Mouse (Mus musculus) CD8-positive naive resting alpha-beta T cell, adult 2 months (primary cell): ENCODE results near the gene Olfr1395.
A peak's percentile ranks its signal among the peaks of the same experiment; 100 is the strongest.

Source experiments
- DNase-seq, 2 experiments: peaks; one replicate each; pipeline ENCODE4 v3.0.0; 2022; ENCODE audit warnings: low read depth in 2 of 2, low spot score in 2 of 2

The Olfr1395 gene

GRCm38 (mm10) chr11:49141974-49142373 is at the start of gene Olfr1395:
Gene Olfr1395, plus strand, starts transcription at chr11:49142274.
- DNase-seq = no peak

DNA sequence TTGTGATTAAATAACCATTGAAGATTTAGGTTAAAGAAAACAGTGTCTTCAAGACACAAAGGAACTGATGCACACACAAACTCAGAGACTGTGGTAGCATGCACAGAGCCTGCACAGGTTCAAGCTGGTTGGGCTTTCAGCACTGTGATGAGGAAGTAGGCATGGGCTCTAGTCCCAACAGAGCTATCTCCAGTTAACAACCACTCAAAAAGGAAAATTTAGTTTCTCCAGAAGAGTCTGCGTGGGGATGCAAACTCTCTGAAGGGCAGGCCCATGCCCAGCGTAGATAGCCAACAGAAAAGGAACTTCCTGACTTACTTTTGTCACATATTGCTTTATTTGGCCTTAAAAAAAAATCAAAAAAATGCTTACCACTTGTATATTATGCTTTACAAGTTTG is 49.3 kb upstream of the Olfr1395 start:
- no peak for DNase-seq

GRCm38 (mm10) chr11:49093861-49094660 is 48.0 kb upstream of the Olfr1395 start:
- DNase-seq = peak; percentile 55 to 61

DNA sequence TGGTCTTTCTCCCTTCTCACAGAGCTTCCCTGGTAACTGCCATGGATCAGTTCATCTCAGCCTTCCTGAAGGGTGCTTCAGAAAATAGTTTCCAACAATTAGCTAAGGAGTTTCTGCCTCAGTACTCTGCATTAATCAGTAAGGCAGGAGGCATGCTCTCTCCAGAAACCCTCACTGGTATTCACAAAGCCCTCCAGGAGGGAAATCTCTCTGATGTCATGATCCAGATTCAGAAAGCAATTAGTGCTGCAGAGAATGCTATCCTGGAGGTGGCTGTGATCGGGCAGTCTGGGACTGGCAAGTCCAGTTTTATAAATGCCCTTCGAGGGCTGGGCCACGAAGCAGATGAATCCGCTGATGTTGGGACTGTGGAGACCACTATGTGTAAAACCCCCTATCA is 46.7 kb upstream of the Olfr1395 start:
- no peak for DNase-seq

GRCm38 (mm10) chr11:49100409-49100808 is 41.7 kb upstream of the Olfr1395 start:
- DNase-seq = no peak

DNA sequence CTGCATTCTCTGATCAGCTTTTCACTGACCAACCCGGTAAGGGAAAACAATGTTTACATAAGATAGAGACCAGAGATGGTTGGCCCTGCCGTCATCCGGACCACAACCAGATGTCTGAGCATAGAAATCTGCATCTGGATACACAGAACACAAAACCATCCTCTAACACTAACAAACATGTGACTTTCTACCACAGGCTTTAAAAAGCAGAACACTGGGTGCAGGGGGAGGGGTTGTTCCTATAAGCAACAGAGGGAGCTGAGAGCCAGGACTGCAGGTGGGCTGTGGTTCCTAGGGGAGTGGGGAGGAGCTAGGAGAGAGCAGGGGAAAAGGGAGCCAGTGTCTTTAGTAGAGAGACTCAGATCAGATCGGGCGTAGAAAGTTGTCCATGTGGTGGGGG is 40.6 kb upstream of the Olfr1395 start:
- DNase-seq = peak; percentile 42 to 58

GRCm38 (mm10) chr11:49103047-49103693 is 38.9 kb upstream of the Olfr1395 start:
- peak; percentile 88 to 92 for DNase-seq

- no peak for DNase-seq
Measured at GRCm38 (mm10) chr11:49105752-49106151, 36.3 kb upstream of the Olfr1395 start.

GRCm38 (mm10) chr11:49107650-49108537 is 34.2 kb upstream of the Olfr1395 start:
- DNase-seq = no peak

- DNase-seq = peak; percentile 44 to 55
Measured at GRCm38 (mm10) chr11:49108833-49109232, 33.2 kb upstream of the Olfr1395 start.

DNA sequence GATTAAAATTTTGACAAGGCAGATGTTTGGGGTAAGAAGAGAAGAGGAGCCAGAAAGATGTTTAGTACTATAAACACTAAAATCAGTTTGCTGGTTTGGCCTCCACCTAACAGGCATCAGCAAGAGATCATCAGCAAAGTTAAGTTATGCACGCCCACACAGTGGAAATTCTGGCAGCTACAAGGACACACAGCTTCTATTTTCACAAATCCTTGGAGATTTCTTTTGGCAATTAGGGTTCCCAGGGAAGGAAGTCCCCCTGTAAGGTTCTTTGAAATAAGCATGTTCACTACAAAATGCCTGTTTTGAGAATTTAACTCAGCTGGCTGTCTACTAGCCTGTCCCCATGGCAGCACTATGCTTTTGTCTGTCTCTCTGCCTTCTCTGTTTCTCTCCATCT is 31.1 kb upstream of the Olfr1395 start:
- DNase-seq = no peak

GRCm38 (mm10) chr11:49112624-49113219 is 29.4 kb upstream of the Olfr1395 start:
- no peak for DNase-seq

- DNase-seq = no peak
Measured at GRCm38 (mm10) chr11:49114158-49114557, 27.9 kb upstream of the Olfr1395 start.

DNA sequence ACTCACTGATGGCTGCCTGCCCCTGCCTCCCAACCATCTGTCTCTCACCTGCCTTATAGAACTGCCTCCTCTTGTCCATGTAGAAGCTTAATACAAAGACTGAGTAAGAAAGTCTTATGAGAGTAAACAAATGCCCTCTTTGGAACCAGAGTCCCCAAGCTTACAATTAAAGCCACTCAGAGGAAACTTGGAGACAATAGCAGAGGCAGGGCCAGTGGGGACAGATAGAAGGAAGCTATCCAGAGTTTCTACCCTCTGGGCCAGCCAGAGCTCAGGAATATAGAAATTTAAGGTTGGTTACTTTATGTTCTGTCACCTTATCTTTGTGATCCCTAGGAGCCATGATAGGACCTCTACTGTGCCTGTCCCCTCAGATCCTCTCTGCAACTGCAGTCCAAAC is 27.3 kb upstream of the Olfr1395 start, which contains the start of gene Olfr1396:
Olfr1396 (minus strand) TSS at position 101 of the 400 bp plus-strand sequence.
- no peak for DNase-seq

DNA sequence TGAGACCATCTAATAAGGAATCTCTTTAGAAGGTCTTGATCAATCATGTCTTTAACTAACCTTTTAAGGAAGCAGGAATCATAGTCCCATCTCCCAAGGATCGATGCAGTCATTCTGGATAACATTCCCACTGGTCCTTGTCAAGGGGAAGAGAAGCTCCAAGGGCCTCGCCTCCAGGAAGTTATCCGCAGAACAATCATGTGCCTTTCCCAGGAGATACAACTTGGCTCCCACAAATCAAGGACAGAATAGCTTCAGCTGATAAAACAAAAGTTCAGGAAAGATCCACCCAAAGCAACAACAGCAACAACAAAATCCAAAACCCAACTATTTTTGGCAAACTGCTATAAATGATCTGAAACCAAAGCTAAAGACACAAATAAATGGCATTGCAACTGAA is 22.4 kb upstream of the Olfr1395 start:
- no peak for DNase-seq

GRCm38 (mm10) chr11:49124169-49124568 is 17.9 kb upstream of the Olfr1395 start:
- DNase-seq = no peak

- DNase-seq = no peak
Measured at GRCm38 (mm10) chr11:49154077-49154476, 12.0 kb downstream of the Olfr1395 start, which contains the start of gene Olfr1394. Gene Olfr1394, plus strand, starts transcription at chr11:49154377.

- no peak for DNase-seq
Measured at GRCm38 (mm10) chr11:49156821-49157814, 15.0 kb downstream of the Olfr1395 start.

GRCm38 (mm10) chr11:49168839-49169611 is 27.0 kb downstream of the Olfr1395 start:
- no peak for DNase-seq
